Mouse (Mus musculus) lung, adult 2 months (tissue): ENCODE results near the gene Bst2.

Source experiments
- CTCF ChIP-seq: fragments of 200-500 bp; IDR thresholded peaks from 2 replicates; pipeline ENCODE4 v1.5.1; 2011; ENCODE audit warnings: mild to moderate bottlenecking, low read length, control low read depth; ENCODE audit not compliant: insufficient read depth
- POLR2A ChIP-seq: fragments of 200-500 bp; IDR thresholded peaks from 2 replicates; pipeline ENCODE4 v1.6.1; 2011; ENCODE audit warnings: low read depth, mild to moderate bottlenecking, control low read depth, low read length, borderline replicate concordance; ENCODE audit errors: extremely low read depth

DNA sequence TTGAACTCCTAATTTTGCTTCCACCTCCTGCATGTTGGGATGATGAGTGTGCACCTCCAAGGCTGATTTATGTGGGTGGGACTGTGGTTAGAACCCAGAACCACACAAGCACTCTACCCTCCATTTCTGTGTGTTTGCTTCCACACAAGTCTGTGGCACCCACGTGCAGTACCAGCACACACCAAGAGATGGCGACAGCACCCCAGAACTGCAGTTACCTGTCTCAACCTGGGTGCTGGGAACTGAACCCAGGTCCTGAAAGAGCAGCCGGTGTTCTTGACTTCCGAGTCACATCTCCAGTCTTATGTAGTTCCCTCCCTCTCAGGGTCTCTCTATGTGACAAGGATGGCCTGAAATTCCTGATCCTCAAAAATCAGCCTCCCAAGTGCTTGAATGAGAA lies 26.7 kb upstream of the Bst2 start:
- TF ChIP-seq CTCF (no peak), POLR2A (no peak)
